Mouse (Mus musculus) embryonic facial prominence, embryonic 14.5 days (tissue): ENCODE data around the gene Ssbp2. TPM values are rescaled to one million over a fixed set of nuclear protein-coding genes. Genes with fewer than 3 reads are reported as not detected.
A peak's percentile ranks its signal among the peaks of the same experiment; 100 is the strongest.

ENCODE experiments used
- ATAC-seq: fragments of 200-750 bp; cut with Nextera tagmentation; 2 replicates; pipeline ENCODE4 v1.8.0; 2017; ENCODE audit warnings: low read depth, moderate number of reproducible peaks, moderate TSS enrichment
- DNase-seq: peaks from one replicate; pipeline ENCODE4 v3.0.0-alpha.2; 2015; ENCODE audit warnings: low spot score
- H3K27ac ChIP-seq: fragments of 300-500 bp; sonication (generic); replicated peaks from 2 replicates; pipeline ENCODE4 v1.5.1; 2014; ENCODE audit warnings: low read depth, mild to moderate bottlenecking, low read length, moderate library complexity
- H3K27me3 ChIP-seq: fragments of 300-500 bp; sonication (generic); replicated peaks from 2 replicates; pipeline ENCODE4 v1.6.1; 2014; ENCODE audit warnings: low read length; ENCODE audit not compliant: control insufficient read depth, insufficient read depth
- H3K36me3 ChIP-seq: fragments of 300-500 bp; sonication (generic); 2 replicates; pipeline ENCODE4 v1.6.1; 2014; ENCODE audit warnings: low read length, mixed read lengths; ENCODE audit not compliant: control insufficient read depth, insufficient read depth
- H3K4me1 ChIP-seq: fragments of 300-500 bp; sonication (generic); 2 replicates; pipeline ENCODE4 v1.6.1; 2014; ENCODE audit warnings: antibody characterized with exemption, low read length; ENCODE audit not compliant: control insufficient read depth, insufficient read depth
- H3K4me2 ChIP-seq: fragments of 300-500 bp; sonication (generic); 2 replicates; pipeline ENCODE4 v1.6.1; 2014; ENCODE audit warnings: low read depth, mild to moderate bottlenecking, low read length, moderate library complexity, mixed read lengths
- H3K4me3 ChIP-seq: fragments of 300-500 bp; sonication (generic); 2 replicates; pipeline ENCODE4 v1.5.1; 2014; ENCODE audit warnings: low read depth, mild to moderate bottlenecking, low read length
- H3K9ac ChIP-seq: fragments of 300-500 bp; sonication (generic); 2 replicates; pipeline ENCODE4 v1.6.1; 2014; ENCODE audit warnings: low read depth, mild to moderate bottlenecking, low read length, moderate library complexity, mixed read lengths
- H3K9me3 ChIP-seq: fragments of 300-500 bp; sonication (generic); 2 replicates; pipeline ENCODE4 v1.6.1; 2016; ENCODE audit warnings: low read length; ENCODE audit not compliant: control insufficient read depth
- WGBS: fragments of 180-500 bp; shearing (Covaris S2); extraction: QIAGEN DNeasy Blood & Tissue Kit; methylation state at CpG from one replicate; pipeline ENCODE4 v1.1.7; 2014; 5-methylcytosine and 5-hydroxymethylcytosine counted together
- polyA plus RNA-seq: library from polyadenylated mRNA; unstranded; fragments of >200 nt; fragmentation: Nextera tagmentation; extraction: Ambion mirVana; gene quantifications from 2 replicates; pipeline ENCODE4 v1.2.1, GENCODE M21; 2014

Gene Ssbp2
- polyA plus RNA-seq, 1 experiment from 2014 or later, result 148 TPM

DNA sequence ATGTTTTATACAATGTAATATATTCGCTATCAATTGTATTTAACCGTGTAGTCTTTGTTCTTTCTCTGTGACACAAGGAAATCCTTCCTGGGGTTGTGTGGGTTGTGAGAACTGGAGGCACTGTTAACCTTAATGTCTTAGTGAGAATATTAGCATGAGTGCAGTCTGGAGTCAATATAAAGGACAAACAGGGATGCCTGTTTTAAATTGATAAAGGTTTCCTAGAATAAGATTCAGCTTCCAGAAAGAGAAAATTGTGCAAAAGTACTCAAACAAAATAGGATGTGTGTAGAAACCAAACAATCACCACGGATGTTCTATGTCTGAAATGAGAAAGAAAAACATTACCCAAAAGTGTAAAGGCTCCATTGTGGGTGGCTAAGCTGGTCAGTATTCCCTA lies 3.3 kb upstream of the Ssbp2 start:
- ATAC-seq, result no peak
- Histone ChIP-seq H3K4me3 (no peak overlapping the region), H3K4me1 (peaks cover 11% of the 10 kb centered on the region), H3K9ac (no peak overlapping the region), H3K4me2 (no peak overlapping the region), H3K27ac (no peak overlapping the region), H3K9me3 (no peaks in the 10 kb centered on the region), H3K36me3 (no peaks in the 10 kb centered on the region), H3K27me3 (no peaks in the 10 kb centered on the region)
- no peak for DNase-seq
- 71% methylated on average over 3 of the region's 3 CpGs for WGBS

DNA sequence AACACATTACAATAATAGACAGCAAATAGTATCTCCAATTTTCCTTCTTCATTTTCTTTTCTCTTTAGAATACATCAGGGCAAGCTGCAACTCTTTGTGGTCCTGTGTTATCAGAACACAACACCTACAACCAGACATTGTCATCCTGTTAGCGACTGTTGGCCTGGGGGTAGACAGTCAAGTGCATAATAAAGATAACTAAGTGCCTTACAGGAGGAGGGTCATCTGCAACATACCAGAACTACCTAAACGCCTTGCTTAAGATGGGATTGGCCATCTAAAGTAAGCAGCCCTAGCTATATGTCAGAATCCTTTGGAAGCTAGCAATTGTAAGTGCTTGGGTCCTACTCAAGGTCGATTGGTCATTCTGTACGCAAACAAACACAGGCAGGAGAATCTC lies 2.1 kb upstream of the Ssbp2 start:
- Histone ChIP-seq H3K36me3 (no peaks in the 10 kb centered on the region), H3K9ac (no peak overlapping the region), H3K9me3 (no peaks in the 10 kb centered on the region), H3K27me3 (no peaks in the 10 kb centered on the region), H3K27ac (no peak overlapping the region), H3K4me3 (no peak overlapping the region), H3K4me2 (no peak overlapping the region), H3K4me1 (peaks cover 18% of the 10 kb centered on the region)
- DNase-seq (no peak), ATAC-seq (no peak)
- WGBS, result 81% methylated on average over 4 of the region's 4 CpGs

DNA sequence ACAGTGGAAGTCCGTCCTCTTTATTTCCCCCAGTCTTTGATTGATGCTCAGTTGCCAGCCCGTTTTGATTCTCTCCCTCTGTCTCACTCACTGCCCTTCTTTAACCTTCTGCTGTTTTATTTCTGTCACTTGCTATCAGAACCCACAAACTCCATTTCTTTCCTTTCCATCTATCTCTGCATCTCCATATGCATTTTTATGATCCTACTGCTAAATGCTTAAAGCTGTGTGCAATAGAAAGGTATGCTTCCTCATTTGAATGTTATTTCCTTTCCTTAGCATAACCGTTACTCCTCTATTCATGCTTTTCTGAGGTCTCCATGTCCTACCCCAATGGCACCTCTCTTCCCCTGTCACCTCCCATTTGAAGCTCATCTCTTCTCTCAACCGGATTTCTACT lies 594 bp upstream of the Ssbp2 start:
- peak overlapping the region; percentile 97 for H3K27ac ChIP-seq
- no peak overlapping the region for H3K4me3 ChIP-seq
- DNase-seq (no peak), ATAC-seq (no peak)
- H3K27me3 ChIP-seq, result no peaks in the 10 kb centered on the region
- H3K36me3 ChIP-seq, result no peaks in the 10 kb centered on the region
- 39% methylated on average over 4 of the region's 4 CpGs for WGBS
- H3K9ac ChIP-seq, result no peak overlapping the region
- H3K9me3 ChIP-seq, result no peaks in the 10 kb centered on the region
- H3K4me1 ChIP-seq, result peaks cover 19% of the 10 kb centered on the region
- no peak overlapping the region for H3K4me2 ChIP-seq

DNA sequence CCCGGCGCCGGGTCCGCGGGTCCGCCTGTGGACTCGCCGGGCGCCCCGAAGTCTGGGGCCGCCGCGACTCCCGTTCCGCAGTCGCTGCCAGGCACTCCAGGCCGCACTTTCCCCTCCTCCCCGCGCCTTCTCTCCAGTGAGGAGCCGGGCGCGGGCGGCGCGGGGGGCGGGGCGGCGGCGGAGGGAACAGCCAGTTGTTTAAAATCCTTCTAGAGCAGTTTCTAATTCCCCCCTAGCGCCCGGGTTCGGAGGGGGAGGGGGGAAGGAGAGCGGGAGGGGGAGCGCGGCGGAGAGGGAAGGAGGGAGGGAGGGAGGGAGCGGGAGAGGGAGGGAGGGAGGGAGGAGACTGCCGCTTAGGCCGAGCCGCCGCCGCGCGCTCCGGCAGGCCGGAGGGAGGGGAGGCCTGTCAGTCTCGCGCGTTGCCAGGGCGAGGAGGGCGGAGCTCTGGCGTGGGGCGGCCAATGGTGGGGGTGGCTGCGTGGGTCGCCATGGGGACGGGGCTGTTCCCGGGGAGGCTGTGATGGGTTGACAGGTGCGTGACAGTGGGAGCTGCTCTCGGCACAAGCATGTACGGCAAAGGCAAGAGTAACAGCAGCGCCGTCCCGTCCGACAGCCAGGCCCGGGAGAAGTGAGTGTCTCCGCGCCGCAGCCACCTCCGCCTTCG lies 670 bp downstream of the Ssbp2 start:
- H3K27me3 ChIP-seq, result no peaks in the 10 kb centered on the region
- no peaks in the 10 kb centered on the region for H3K36me3 ChIP-seq
- H3K9me3 ChIP-seq, result no peaks in the 10 kb centered on the region
- peak; percentile 97 for ATAC-seq
- DNase-seq, result peak; percentile 98
- H3K27ac ChIP-seq, result peak overlapping the region; percentile 97
- H3K9ac ChIP-seq, result peak overlapping the region; percentile 96
- H3K4me2 ChIP-seq, result peak overlapping the region; percentile 87
- peak overlapping the region; percentile 93 for H3K4me3 ChIP-seq
- WGBS, result 0% methylated on average over 10 of the region's 70 CpGs
- peaks cover 19% of the 10 kb centered on the region for H3K4me1 ChIP-seq

DNA sequence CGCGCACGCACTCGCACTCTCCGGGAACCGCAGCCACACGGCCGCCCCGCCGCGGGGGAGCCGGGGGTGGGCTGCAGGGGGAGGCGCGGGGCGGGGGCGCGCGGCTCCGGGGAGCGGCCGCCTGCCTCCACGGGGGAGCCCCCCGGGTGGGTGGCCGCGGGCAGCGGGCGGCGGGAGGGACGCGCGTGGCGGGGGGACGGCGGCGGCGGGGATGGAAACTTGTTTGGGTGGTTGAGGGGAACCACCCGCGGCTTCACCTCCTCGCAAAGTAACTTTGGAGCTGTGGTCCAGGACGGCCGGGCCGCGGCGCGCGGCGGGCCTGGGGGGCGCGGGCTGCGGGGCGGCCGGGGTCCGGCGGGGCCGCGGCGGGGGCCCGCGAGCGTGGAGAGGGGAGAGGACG lies 1.2 kb downstream of the Ssbp2 start:
- peak; percentile 0; the same call in 1 of the 2 replicates for ATAC-seq
- H3K4me1 ChIP-seq, result peaks cover 19% of the 10 kb centered on the region
- H3K4me2 ChIP-seq, result peak overlapping the region; percentile 73
- H3K9ac ChIP-seq, result peak overlapping the region; percentile 96
- 0% methylated on average over 7 of the region's 61 CpGs for WGBS
- no peaks in the 10 kb centered on the region for H3K36me3 ChIP-seq
- peak overlapping the region; percentile 97 for H3K27ac ChIP-seq
- H3K4me3 ChIP-seq, result peak overlapping the region; percentile 93
- H3K9me3 ChIP-seq, result no peaks in the 10 kb centered on the region
- no peaks in the 10 kb centered on the region for H3K27me3 ChIP-seq
- DNase-seq, result no peak

DNA sequence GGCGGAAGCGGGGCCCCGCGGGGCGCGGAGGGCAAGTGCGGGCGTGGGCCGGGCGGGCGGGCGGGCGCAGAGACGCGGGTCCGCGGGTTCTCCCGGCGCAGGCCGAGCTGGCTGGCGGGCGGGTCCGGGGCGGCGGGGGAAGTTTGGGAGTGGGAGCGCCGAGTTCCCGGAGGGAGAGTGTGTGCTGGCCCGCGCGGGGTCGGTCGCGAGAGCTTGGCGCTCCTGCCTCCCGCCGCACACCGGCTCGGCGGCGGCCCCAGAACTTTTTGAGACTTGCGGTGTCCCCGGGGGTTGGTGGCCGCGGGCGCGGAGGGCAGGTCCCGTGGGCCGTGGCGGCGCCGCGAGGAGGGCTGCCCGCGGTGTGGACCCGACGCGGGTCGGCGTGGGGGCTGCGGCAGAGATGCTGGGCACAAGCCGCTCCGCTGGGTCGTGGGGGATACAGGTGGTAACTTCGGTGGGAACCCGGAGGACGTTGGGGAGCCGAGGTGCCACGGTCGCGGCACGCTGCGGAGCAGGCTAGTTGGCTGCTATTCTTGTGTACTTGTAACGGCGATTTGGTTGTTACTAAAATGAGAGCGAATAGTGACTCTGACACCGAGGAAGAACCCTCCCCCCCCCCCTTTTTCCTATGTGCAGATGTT lies 1.7 kb downstream of the Ssbp2 start:
- ATAC-seq (no peak), DNase-seq (peak; percentile 32)
- H3K9me3 ChIP-seq, result no peaks in the 10 kb centered on the region
- WGBS, result 3% methylated on average over 33 of the region's 77 CpGs
- H3K4me1 ChIP-seq, result peaks cover 19% of the 10 kb centered on the region
- H3K36me3 ChIP-seq, result no peaks in the 10 kb centered on the region
- H3K4me3 ChIP-seq, result peak overlapping the region; percentile 93
- peak overlapping the region; percentile 96 for H3K9ac ChIP-seq
- H3K27me3 ChIP-seq, result no peaks in the 10 kb centered on the region
- H3K27ac ChIP-seq, result peak overlapping the region; percentile 97
- H3K4me2 ChIP-seq, result peak overlapping the region; percentile 73

DNA sequence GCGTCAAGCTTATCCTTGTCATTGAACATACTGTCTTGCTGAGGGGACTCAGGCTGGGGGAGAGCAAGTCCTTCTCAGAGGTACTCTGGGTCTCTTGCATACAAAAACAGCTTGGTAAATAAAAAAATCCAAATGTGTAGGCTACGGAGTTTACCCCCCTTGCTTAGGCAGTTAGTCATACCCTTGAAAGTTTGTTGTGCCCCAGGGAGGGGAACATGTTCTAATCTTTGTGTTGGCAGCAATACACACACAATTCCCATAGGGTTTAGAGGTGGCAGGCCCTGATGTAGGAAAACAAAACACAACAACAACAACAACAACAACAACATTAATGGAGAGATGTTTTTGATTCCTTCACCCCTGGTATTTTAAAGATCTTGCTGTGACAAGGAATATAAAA lies 2.3 kb downstream of the Ssbp2 start:
- peak overlapping the region; percentile 97 for H3K27ac ChIP-seq
- H3K9ac ChIP-seq, result peak overlapping the region; percentile 96
- no peaks in the 10 kb centered on the region for H3K9me3 ChIP-seq
- no peaks in the 10 kb centered on the region for H3K36me3 ChIP-seq
- H3K4me2 ChIP-seq, result peak overlapping the region; percentile 73
- H3K4me3 ChIP-seq, result peak overlapping the region; percentile 93
- 4% methylated on average over 1 of the region's 2 CpGs for WGBS
- ATAC-seq (no peak), DNase-seq (peak; percentile 40)
- no peaks in the 10 kb centered on the region for H3K27me3 ChIP-seq
- H3K4me1 ChIP-seq, result peaks cover 19% of the 10 kb centered on the region

DNA sequence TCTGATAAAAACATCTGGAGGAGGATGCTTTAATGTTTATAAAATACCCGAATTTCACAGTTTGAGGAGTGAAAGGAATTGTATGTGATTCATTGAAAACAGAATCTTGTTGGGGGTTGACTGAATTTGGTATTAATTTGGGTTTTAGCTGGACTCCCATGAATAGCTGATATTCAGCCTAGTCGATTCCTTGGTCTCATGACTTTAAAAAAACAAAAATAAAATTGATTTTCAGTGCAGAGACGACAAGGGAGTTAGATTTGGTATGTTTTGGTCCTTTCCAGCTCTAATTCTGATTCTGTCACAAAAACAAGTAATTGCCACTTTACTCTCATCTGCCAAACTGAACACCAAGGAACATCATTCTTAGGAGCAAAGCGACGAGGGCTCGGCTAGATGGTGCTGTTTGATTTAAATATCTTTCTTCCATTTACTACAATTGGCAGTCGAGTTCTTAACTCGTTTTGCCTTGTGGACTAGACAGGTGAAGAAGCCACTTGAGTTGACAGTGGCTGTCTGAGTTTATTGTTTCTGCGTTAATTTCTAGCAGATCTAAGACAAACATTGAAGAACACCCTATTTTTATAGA lies 2.9 kb downstream of the Ssbp2 start:
- Histone ChIP-seq H3K9me3 (no peaks in the 10 kb centered on the region), H3K27ac (no peak overlapping the region; the same call in 1 of the 2 replicates), H3K9ac (0 out of 2 replicates have a peak overlapping the region, but pooled peaks have one; percentile 96), H3K4me2 (peak overlapping the region; percentile 73), H3K27me3 (no peaks in the 10 kb centered on the region), H3K4me3 (peak overlapping the region; percentile 93), H3K4me1 (peaks cover 19% of the 10 kb centered on the region), H3K36me3 (no peaks in the 10 kb centered on the region)
- 16% methylated on average over 9 of the region's 9 CpGs for WGBS
- peak; percentile 81 for DNase-seq
- no peak for ATAC-seq
